In the genomic region with DNA sequence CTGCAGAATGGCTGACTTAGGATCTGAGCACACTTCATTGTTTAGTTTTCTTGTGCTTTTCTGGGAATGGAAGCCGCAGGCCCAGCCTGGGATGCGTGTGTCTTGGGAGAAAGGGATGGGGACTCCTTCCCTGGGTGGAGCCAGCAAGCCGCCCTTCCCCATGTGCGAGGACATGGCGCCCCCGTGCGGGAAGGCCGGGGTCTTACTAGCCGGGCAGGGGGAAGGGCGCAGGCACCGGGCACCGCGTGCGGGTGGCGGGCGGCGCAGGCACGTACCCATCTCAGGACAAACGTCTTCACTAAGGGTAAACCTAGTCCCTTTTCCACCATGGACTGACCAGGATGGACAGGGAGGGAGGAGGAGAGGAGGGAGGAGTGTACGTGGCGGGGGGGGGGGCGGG, we compare ENCODE assay signal across 8 mouse cellular contexts. TPM values are rescaled to one million over a fixed set of nuclear protein-coding genes. Genes with fewer than 3 reads are reported as not detected.
A peak's percentile ranks its signal among the peaks of the same experiment; 100 is the strongest.
DNase-seq lines count a peak whose midpoint lies in the region; ATAC-seq lines count a peak whose summit lies in the region.

No protein-coding gene starts in this region.

- no peak overlapping the region for H3K9ac ChIP-seq in hindbrain, embryonic 11.5 days (ENCODE audit: low read depth, low read length)
- no peak overlapping the region for H3K9ac ChIP-seq in hindbrain, embryonic 16.5 days (ENCODE audit: low read depth, low read length)

- peak; percentile 21 for DNase-seq in hindbrain, embryonic 11.5 days (ENCODE audit: low spot score)
- peak; percentile 58 for DNase-seq in T-cell, adult 2 months (ENCODE audit: low spot score)
- DNase-seq in gastrocnemius, postnatal 10 days = peak; percentile 60
- peak; percentile 54 to 62 for DNase-seq in kidney, postnatal 25 days
- peak; percentile 49 to 52 for DNase-seq in urinary bladder, postnatal 36 days (ENCODE audit: low spot score in 2 of 2)
- DNase-seq in left cerebral cortex, postnatal 14 days (ENCODE audit: low spot score in 2 of 2) = no peak

- no peaks in the 10 kb centered on the region for H3K36me3 ChIP-seq in hindbrain, embryonic 11.5 days (ENCODE audit: control insufficient read depth, insufficient read depth, low read length)
- peaks cover 11% of the 10 kb centered on the region for H3K36me3 ChIP-seq in hindbrain, embryonic 16.5 days (ENCODE audit: control insufficient read depth, insufficient read depth, low read length)

- no peak overlapping the region for H3K4me2 ChIP-seq in hindbrain, embryonic 11.5 days (replicated peaks; ENCODE audit: low read depth, low read length)
- no peak overlapping the region for H3K4me2 ChIP-seq in hindbrain, embryonic 16.5 days (ENCODE audit: low read length)

- H3K27ac ChIP-seq in hindbrain, embryonic 11.5 days (ENCODE audit: low read depth, low read length) = no peak overlapping the region
- no peak overlapping the region for H3K27ac ChIP-seq in hindbrain, embryonic 16.5 days (ENCODE audit: low read depth, low read length)

- H3K4me1 ChIP-seq in hindbrain, embryonic 11.5 days (replicated peaks; ENCODE audit: control insufficient read depth, insufficient read depth, low read length) = peaks cover 5% of the 10 kb centered on the region
- H3K4me1 ChIP-seq in hindbrain, embryonic 16.5 days (ENCODE audit: control insufficient read depth, insufficient read depth, low read depth, low read length) = peaks cover 17% of the 10 kb centered on the region

- H3K9me3 ChIP-seq in hindbrain, embryonic 11.5 days (ENCODE audit: control insufficient read depth, low read length) = peaks cover 3% of the 10 kb centered on the region; the same call in 1 of the 2 replicates
- no peaks in the 10 kb centered on the region for H3K9me3 ChIP-seq in hindbrain, embryonic 16.5 days (ENCODE audit: control insufficient read depth, low read length)

- intact Hi-C loops in left cerebral cortex, postnatal 14 days (cut with DNase I) = no loop called here

- H3K27me3 ChIP-seq in hindbrain, embryonic 11.5 days (ENCODE audit: control insufficient read depth, insufficient read depth, low read length) = peaks cover 28% of the 10 kb centered on the region
- H3K27me3 ChIP-seq in hindbrain, embryonic 16.5 days (replicated peaks; ENCODE audit: control insufficient read depth, insufficient read depth, low read length) = peaks cover 2% of the 10 kb centered on the region

- no peak overlapping the region for H3K4me3 ChIP-seq in hindbrain, embryonic 11.5 days (ENCODE audit: low read depth, low read length)
- no peak overlapping the region for H3K4me3 ChIP-seq in hindbrain, embryonic 16.5 days (ENCODE audit: low read length)

- no peak for ATAC-seq in hindbrain, embryonic 11.5 days (ENCODE audit: low FRiP score)
- no peak for ATAC-seq in hindbrain, embryonic 16.5 days
- peak; percentile 46 for ATAC-seq in megakaryocyte progenitor cell, adult 5-6 weeks (replicated peaks; ENCODE audit: poor library complexity)

- WGBS in hindbrain, embryonic 11.5 days = 10% methylated on average over 19 of the region's 22 CpGs
- WGBS in hindbrain, embryonic 16.5 days = 17% methylated on average over 18 of the region's 22 CpGs

RNA-seq across cellular contexts. Expression of a gene that starts 22.4 kb away (rescaled TPM):
- 41.3 and 42.5 TPM in 2 replicates for polyA plus RNA-seq in hindbrain, embryonic 11.5 days (2014; fragmentation: Nextera tagmentation; extraction: Ambion mirVana)
- polyA plus RNA-seq in hindbrain, embryonic 16.5 days (2015; fragmentation: Nextera tagmentation; extraction: Ambion mirVana) = 62.1 and 74.1 TPM in 2 replicates
- 10 to 100 TPM; 43.3 to 56.1 TPM for total RNA-seq in gastrocnemius, postnatal 10 days (2021)
- 54.0 and 63.0 TPM in 2 replicates for total RNA-seq in megakaryocyte progenitor cell, adult 5-6 weeks (2015)
- total RNA-seq in megakaryocyte progenitor cell, adult 5-6 weeks (2017) = 62.0 and 67.2 TPM in 2 replicates
- 10 to 100 TPM; 59.4 to 64.7 TPM for total RNA-seq in left cerebral cortex, postnatal 14 days (2021)

RNA-seq across cellular contexts. Expression of a gene that starts 35.7 kb away (rescaled TPM):
- 3.3 and 3.6 TPM in 2 replicates for polyA plus RNA-seq in hindbrain, embryonic 11.5 days (2014; fragmentation: Nextera tagmentation; extraction: Ambion mirVana)
- polyA plus RNA-seq in hindbrain, embryonic 16.5 days (2015; fragmentation: Nextera tagmentation; extraction: Ambion mirVana) = 6.4 and 7.8 TPM in 2 replicates
- total RNA-seq in gastrocnemius, postnatal 10 days (2021) = 1 to 10 TPM in 1 of 2 experiments, under 1 TPM in 1; 0.40 to 3.3 TPM
- total RNA-seq in megakaryocyte progenitor cell, adult 5-6 weeks (2015) = 6.5 and 10.2 TPM in 2 replicates
- 1.00 and 5.3 TPM in 2 replicates for total RNA-seq in megakaryocyte progenitor cell, adult 5-6 weeks (2017)
- total RNA-seq in left cerebral cortex, postnatal 14 days (2021) = 1 to 10 TPM; 3.3 TPM

RNA-seq across cellular contexts. Expression of a gene that starts 38.4 kb away (rescaled TPM):
- polyA plus RNA-seq in hindbrain, embryonic 11.5 days (2014; fragmentation: Nextera tagmentation; extraction: Ambion mirVana) = 7.3 and 9.1 TPM in 2 replicates
- polyA plus RNA-seq in hindbrain, embryonic 16.5 days (2015; fragmentation: Nextera tagmentation; extraction: Ambion mirVana) = 22.4 and 23.1 TPM in 2 replicates
- under 1 TPM; 0.38 to 0.45 TPM for total RNA-seq in gastrocnemius, postnatal 10 days (2021)
- 0.64 and 1.8 TPM in 2 replicates for total RNA-seq in megakaryocyte progenitor cell, adult 5-6 weeks (2015)
- total RNA-seq in megakaryocyte progenitor cell, adult 5-6 weeks (2017) = 0.79 and 0.98 TPM in 2 replicates
- total RNA-seq in left cerebral cortex, postnatal 14 days (2021) = 100 to 1,000 TPM; 299 to 337 TPM

RNA-seq across cellular contexts. Expression of a gene that starts 41.2 kb away (rescaled TPM):
- polyA plus RNA-seq in hindbrain, embryonic 11.5 days (2014; fragmentation: Nextera tagmentation; extraction: Ambion mirVana) = 228 TPM in 2 replicates
- polyA plus RNA-seq in hindbrain, embryonic 16.5 days (2015; fragmentation: Nextera tagmentation; extraction: Ambion mirVana) = 220 and 237 TPM in 2 replicates
- total RNA-seq in gastrocnemius, postnatal 10 days (2021) = 10 to 100 TPM; 49.3 to 54.5 TPM
- 116 and 134 TPM in 2 replicates for total RNA-seq in megakaryocyte progenitor cell, adult 5-6 weeks (2015)
- total RNA-seq in megakaryocyte progenitor cell, adult 5-6 weeks (2017) = 128 and 131 TPM in 2 replicates
- 10 to 100 TPM; 54.4 to 55.4 TPM for total RNA-seq in left cerebral cortex, postnatal 14 days (2021)

RNA-seq across cellular contexts. Expression of a gene that starts 42.9 kb away (rescaled TPM):
- polyA plus RNA-seq in hindbrain, embryonic 11.5 days (2014; fragmentation: Nextera tagmentation; extraction: Ambion mirVana) = 0.99 and 1.4 TPM in 2 replicates
- polyA plus RNA-seq in hindbrain, embryonic 16.5 days (2015; fragmentation: Nextera tagmentation; extraction: Ambion mirVana) = 7.3 and 8.1 TPM in 2 replicates
- total RNA-seq in gastrocnemius, postnatal 10 days (2021) = 1 to 10 TPM; 3.9 to 5.8 TPM
- 9.3 and 11.8 TPM in 2 replicates for total RNA-seq in megakaryocyte progenitor cell, adult 5-6 weeks (2015)
- total RNA-seq in megakaryocyte progenitor cell, adult 5-6 weeks (2017) = 7.7 and 9.9 TPM in 2 replicates
- total RNA-seq in left cerebral cortex, postnatal 14 days (2021) = 1 to 10 TPM; 5.6 to 6.4 TPM

Comparison
In these comparisons a context has a peak if more than half of its experiments do, and no peak if none do; other contexts are left out.
1. DNase-seq: peak in hindbrain, embryonic 11.5 days (single experiment), T-cell, adult 2 months (single experiment), gastrocnemius, postnatal 10 days (single experiment), kidney, postnatal 25 days (2 of 2) and urinary bladder, postnatal 36 days (2 of 2); none in left cerebral cortex, postnatal 14 days (0 of 2).
2. RNA of a gene that starts 38.4 kb away (total RNA-seq): 299 to 337 TPM in left cerebral cortex, postnatal 14 days; 0.64 to 1.8 TPM in megakaryocyte progenitor cell, adult 5-6 weeks and 0.38 to 0.45 TPM in gastrocnemius, postnatal 10 days; every median in the first group is over 100 times any median in the second.